Comparison of ENCODE assay signal across 8 mouse cellular contexts in the genomic region with DNA sequence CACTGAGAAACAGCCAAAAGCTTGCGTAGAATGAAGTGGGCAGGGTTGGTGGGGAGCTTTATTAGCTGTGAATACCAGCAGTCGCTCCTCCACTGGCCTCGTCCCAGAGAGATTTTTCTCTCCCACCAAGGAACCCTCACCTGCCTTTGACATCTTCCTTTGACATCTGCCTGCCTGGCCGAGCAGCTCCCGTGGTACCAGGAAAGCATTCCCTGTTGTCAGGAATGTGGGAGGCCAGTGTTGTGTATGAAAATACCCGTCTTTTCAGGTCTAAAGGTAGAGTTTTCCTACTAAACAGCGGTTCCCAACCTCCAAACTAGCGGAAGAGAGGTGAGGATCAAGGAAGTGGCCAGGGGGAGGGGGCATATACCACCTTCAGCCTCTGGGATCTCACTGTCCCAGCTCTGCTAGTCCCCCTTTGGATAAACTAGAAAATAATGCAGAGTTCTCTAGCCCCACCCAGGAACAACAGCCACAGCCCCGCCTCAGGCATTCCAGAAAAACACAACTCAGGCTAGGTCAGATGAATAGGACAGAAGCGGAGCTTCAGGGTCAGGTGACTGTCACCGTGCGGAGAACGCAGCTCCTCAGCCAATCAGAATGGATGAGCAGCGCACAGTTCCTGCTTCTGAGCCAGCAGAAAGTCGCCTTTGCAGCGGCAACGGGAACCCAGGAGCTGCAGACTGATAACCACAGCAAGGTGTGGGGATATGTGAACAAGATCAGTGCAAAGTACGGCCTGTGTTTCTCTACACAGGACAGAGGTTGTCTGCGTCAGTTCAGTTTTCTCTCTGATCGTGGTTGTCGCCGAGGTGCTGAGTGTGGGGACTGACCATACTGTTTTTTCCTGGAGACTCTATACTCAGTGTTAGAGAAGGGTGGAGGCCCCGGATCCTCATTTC. TPM values are rescaled to one million over a fixed set of nuclear protein-coding genes. Genes with fewer than 3 reads are reported as not detected.
A peak's percentile ranks its signal among the peaks of the same experiment; 100 is the strongest.
DNase-seq lines count a peak whose midpoint lies in the region; ATAC-seq and TF ChIP-seq lines count a peak whose summit lies in the region.

No protein-coding gene starts in this region.

- no peaks in the 10 kb centered on the region for H3K36me3 ChIP-seq in embryonic facial prominence, embryonic 14.5 days (ENCODE audit: control insufficient read depth, insufficient read depth, low read length)
- no peaks in the 10 kb centered on the region for H3K36me3 ChIP-seq in kidney, adult 2 months (ENCODE audit: control insufficient read depth, insufficient read depth, low read length)
- H3K36me3 ChIP-seq in limb, embryonic 10.5 days: no peaks in the 10 kb centered on the region
- H3K36me3 ChIP-seq in midbrain, embryonic 10.5 days: no peaks in the 10 kb centered on the region
- H3K36me3 ChIP-seq in small intestine, adult 2 months (ENCODE audit: control insufficient read depth, insufficient read depth, low read length): no peaks in the 10 kb centered on the region

- peak overlapping the region; percentile 51 for H3K9ac ChIP-seq in embryonic facial prominence, embryonic 14.5 days (ENCODE audit: low read depth, low read length)

- peak; percentile 93 for ATAC-seq in embryonic facial prominence, embryonic 14.5 days (ENCODE audit: low read depth)

- DNase-seq in 3134 (ENCODE audit: extremely low read depth, insufficient read length, low spot score): peak; percentile 40
- DNase-seq in adrenal gland, postnatal 4 days (ENCODE audit: low spot score in 2 of 2): peak; percentile 24 to 59
- DNase-seq in embryonic facial prominence, embryonic 14.5 days (ENCODE audit: low spot score): peak; percentile 79
- DNase-seq in heart, adult 8-10 months (ENCODE audit: low spot score): peak; percentile 78
- peak; percentile 92 for DNase-seq in kidney, adult 2 months
- peak; percentile 61 for DNase-seq in limb, embryonic 10.5 days (ENCODE audit: low spot score)
- DNase-seq in midbrain, embryonic 10.5 days (ENCODE audit: low spot score): peak; percentile 62

- no peak for TF ChIP-seq CTCF in kidney, adult 2 months (conservative IDR thresholded peaks at IDR 0.05; ENCODE audit: insufficient read depth, insufficient read length, low read depth, low read length)
- no peak for TF ChIP-seq CTCF in small intestine, adult 2 months (IDR thresholded peaks at IDR 0.05; ENCODE audit: extremely low read depth, insufficient read length, insufficient replicate concordance, low read depth, low read length)

- H3K4me3 ChIP-seq in embryonic facial prominence, embryonic 14.5 days (ENCODE audit: low read depth, low read length): peak overlapping the region; percentile 37
- H3K4me3 ChIP-seq in kidney, adult 2 months (ENCODE audit: insufficient read depth, low read depth, low read length): peak overlapping the region; percentile 46
- peak overlapping the region; percentile 54 for H3K4me3 ChIP-seq in limb, embryonic 10.5 days
- H3K4me3 ChIP-seq in midbrain, embryonic 10.5 days: peak overlapping the region; percentile 60
- peak overlapping the region; percentile 58 for H3K4me3 ChIP-seq in small intestine, adult 2 months (ENCODE audit: low read depth, low read length)

- H3K27ac ChIP-seq in embryonic facial prominence, embryonic 14.5 days (replicated peaks; ENCODE audit: low read depth, low read length): no peak overlapping the region
- peak overlapping the region; percentile 45 for H3K27ac ChIP-seq in kidney, adult 2 months (ENCODE audit: insufficient read depth, low read depth, low read length)
- H3K27ac ChIP-seq in limb, embryonic 10.5 days: peak overlapping the region; percentile 38; the same call in 1 of the 2 replicates
- H3K27ac ChIP-seq in midbrain, embryonic 10.5 days (replicated peaks): peak overlapping the region; percentile 73
- H3K27ac ChIP-seq in small intestine, adult 2 months (ENCODE audit: insufficient read depth, low read depth, low read length): peak overlapping the region; percentile 96

- no peaks in the 10 kb centered on the region for H3K9me3 ChIP-seq in embryonic facial prominence, embryonic 14.5 days (ENCODE audit: control insufficient read depth, low read length)
- no peaks in the 10 kb centered on the region for H3K9me3 ChIP-seq in limb, embryonic 10.5 days (replicated peaks)
- no peaks in the 10 kb centered on the region for H3K9me3 ChIP-seq in midbrain, embryonic 10.5 days (replicated peaks)

- peak; percentile 33 for TF ChIP-seq POLR2A in kidney, adult 2 months (IDR thresholded peaks at IDR 0.05; ENCODE audit: low read depth, low read length)
- TF ChIP-seq POLR2A in small intestine, adult 2 months (IDR thresholded peaks at IDR 0.05; ENCODE audit: low read depth, low read length): peak; percentile 46; the same call in 1 of the 2 replicates

- 8% methylated on average over 23 of the region's 23 CpGs for WGBS in embryonic facial prominence, embryonic 14.5 days
- WGBS in kidney, adult 2 months: 12% methylated on average over 23 of the region's 23 CpGs
- WGBS in limb, embryonic 10.5 days: 11% methylated on average over 23 of the region's 23 CpGs
- WGBS in midbrain, embryonic 10.5 days: 10% methylated on average over 23 of the region's 23 CpGs
- 9% methylated on average over 23 of the region's 23 CpGs for WGBS in small intestine, adult 2 months

- no peaks in the 10 kb centered on the region for H3K27me3 ChIP-seq in embryonic facial prominence, embryonic 14.5 days (replicated peaks; ENCODE audit: control insufficient read depth, insufficient read depth, low read length)
- H3K27me3 ChIP-seq in kidney, adult 2 months (replicated peaks; ENCODE audit: control insufficient read depth, insufficient read depth, low read length): no peaks in the 10 kb centered on the region
- H3K27me3 ChIP-seq in limb, embryonic 10.5 days (ENCODE audit: low read depth, poor library complexity, severe bottlenecking): no peaks in the 10 kb centered on the region
- no peaks in the 10 kb centered on the region for H3K27me3 ChIP-seq in midbrain, embryonic 10.5 days (ENCODE audit: low read depth, poor library complexity, severe bottlenecking)
- no peaks in the 10 kb centered on the region for H3K27me3 ChIP-seq in small intestine, adult 2 months (ENCODE audit: control insufficient read depth, insufficient read depth, low read length)

- peak overlapping the region; percentile 55 for H3K4me2 ChIP-seq in embryonic facial prominence, embryonic 14.5 days (ENCODE audit: low read depth, low read length)

- H3K4me1 ChIP-seq in embryonic facial prominence, embryonic 14.5 days (ENCODE audit: control insufficient read depth, insufficient read depth, low read length): 0 out of 2 replicates have a peak, but pooled peaks cover 5% of the 10 kb centered on the region
- H3K4me1 ChIP-seq in kidney, adult 2 months (ENCODE audit: control insufficient read depth, insufficient read depth, low read length): peaks cover 7% of the 10 kb centered on the region; the same call in 1 of the 2 replicates
- H3K4me1 ChIP-seq in limb, embryonic 10.5 days: peaks cover 12% of the 10 kb centered on the region
- H3K4me1 ChIP-seq in midbrain, embryonic 10.5 days: peaks cover 8% of the 10 kb centered on the region
- H3K4me1 ChIP-seq in small intestine, adult 2 months (ENCODE audit: control insufficient read depth, insufficient read depth, insufficient read length, low read length): peaks cover 9% of the 10 kb centered on the region; the same call in 1 of the 2 replicates

RNA-seq across cellular contexts. Expression of gene Eif2ak3, which starts 20.0 kb away (rescaled TPM):
- total RNA-seq in adrenal gland, postnatal 4 days (2021): 10 to 100 TPM; 22.6 to 24.0 TPM
- polyA plus RNA-seq in embryonic facial prominence, embryonic 14.5 days (2014; fragmentation: Nextera tagmentation; extraction: Ambion mirVana): 13.0 and 15.9 TPM in 2 replicates
- 1 to 10 TPM; 6.3 to 8.9 (median 7.6) TPM for total RNA-seq in heart, adult 8-10 months (2022)
- polyA plus RNA-seq in kidney, adult 2 months (2012; rRNA removed): 14.4 TPM in 2 replicates
- polyA plus RNA-seq in limb, embryonic 10.5 days (2016; fragmentation: Nextera tagmentation; extraction: Ambion mirVana): 7.4 and 9.7 TPM in 2 replicates
- polyA plus RNA-seq in midbrain, embryonic 10.5 days (2016; fragmentation: Nextera tagmentation; extraction: Ambion mirVana): 8.0 and 8.8 TPM in 2 replicates
- 12.5 and 24.5 TPM in 2 replicates for polyA plus RNA-seq in small intestine, adult 2 months (2012; rRNA removed)

RNA-seq across cellular contexts. Expression of gene Rpia, which starts 32.3 kb away (rescaled TPM):
- total RNA-seq in adrenal gland, postnatal 4 days (2021): 10 to 100 TPM; 24.7 to 26.1 TPM
- 3.0 and 3.3 TPM in 2 replicates for polyA plus RNA-seq in embryonic facial prominence, embryonic 14.5 days (2014; fragmentation: Nextera tagmentation; extraction: Ambion mirVana)
- 10 to 100 TPM; 11.6 to 15.0 (median 13.4) TPM for total RNA-seq in heart, adult 8-10 months (2022)
- polyA plus RNA-seq in kidney, adult 2 months (2012; rRNA removed): 10.2 and 15.0 TPM in 2 replicates
- polyA plus RNA-seq in limb, embryonic 10.5 days (2016; fragmentation: Nextera tagmentation; extraction: Ambion mirVana): 2.2 and 2.3 TPM in 2 replicates
- 1.4 and 2.1 TPM in 2 replicates for polyA plus RNA-seq in midbrain, embryonic 10.5 days (2016; fragmentation: Nextera tagmentation; extraction: Ambion mirVana)
- 7.3 and 12.9 TPM in 2 replicates for polyA plus RNA-seq in small intestine, adult 2 months (2012; rRNA removed)

Comparison
In these comparisons a context has a peak if more than half of its experiments do, and no peak if none do; other contexts are left out.
1. DNase-seq: peak in every context shown above with its lines; median percentile 92 in kidney, adult 2 months; 79 in embryonic facial prominence, embryonic 14.5 days; 78 in heart, adult 8-10 months; 62 in midbrain, embryonic 10.5 days; 61 in limb, embryonic 10.5 days; 42 in adrenal gland, postnatal 4 days; 40 in 3134.